Mouse (Mus musculus) gastrocnemius, adult 8-10 months (tissue): ENCODE data around the gene Ythdf1. TPM values are rescaled to one million over a fixed set of nuclear protein-coding genes. Genes with fewer than 3 reads are reported as not detected.

Experiments used
- DNase-seq, 2 experiments: peaks; one replicate each; pipeline ENCODE4 v3.0.0; 2022; ENCODE audit warnings: low spot score in 2 of 2
- total RNA-seq, 4 experiments: library from RNA; stranded (reverse); gene quantifications; 2 replicates each; pipeline ENCODE4 v1.2.4; 2022

Ythdf1 gene
- total RNA-seq, 4 experiments from 2014 or later: 35.2 to 43.3 (median 38.5) TPM

DNA sequence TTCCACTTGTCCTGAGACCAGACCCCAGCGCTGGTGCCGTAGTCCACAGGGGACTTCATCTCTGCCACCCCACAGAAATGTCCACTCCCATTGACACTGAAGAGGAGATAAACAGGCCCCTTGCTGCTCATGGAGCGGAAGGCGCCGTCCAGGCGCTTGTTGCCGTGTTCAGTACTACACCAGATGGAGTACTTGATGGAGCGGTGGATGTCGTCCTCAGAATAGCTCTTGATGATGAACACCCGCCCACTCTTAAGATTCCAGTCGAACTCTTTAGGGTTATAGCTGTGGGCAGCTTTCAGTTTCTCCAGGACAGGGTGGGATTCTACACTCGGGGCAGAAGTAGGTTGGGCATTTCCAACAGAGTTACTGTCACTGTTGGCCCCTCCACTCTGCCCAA, 9.8 kb downstream of the Ythdf1 start:
- DNase-seq: no peak

DNA sequence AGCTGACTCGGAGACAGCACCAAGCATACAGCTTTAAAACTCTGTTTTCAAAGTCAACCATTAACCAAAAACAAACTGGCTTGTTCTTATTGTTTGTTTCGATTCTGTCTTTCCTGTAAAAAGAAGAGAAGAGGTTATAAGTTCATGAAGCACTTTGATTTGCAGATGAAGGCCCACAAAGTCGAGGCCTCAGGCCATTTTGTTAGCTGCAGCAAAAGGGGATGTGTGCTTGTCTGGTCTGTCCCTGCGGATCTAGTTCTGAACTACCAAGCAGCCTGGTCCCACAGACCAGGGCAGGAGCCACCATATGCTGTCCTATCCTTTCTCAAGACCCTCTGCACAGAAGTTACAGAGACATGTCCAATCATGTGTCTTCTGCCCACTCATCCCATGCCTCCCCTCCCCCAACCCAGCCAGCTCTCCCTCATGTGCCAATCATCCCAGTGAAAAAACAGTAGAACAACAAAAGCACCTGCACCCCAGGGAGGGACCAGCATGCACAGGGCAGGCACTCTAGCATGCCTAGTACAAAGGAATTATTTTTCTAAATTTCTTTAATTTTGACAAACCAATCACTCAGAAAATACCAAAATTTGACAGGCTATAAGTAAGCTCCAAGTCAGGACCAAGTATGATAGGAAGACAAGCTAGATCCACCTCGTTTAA, 15.1 kb downstream of the Ythdf1 start:
- no peak for DNase-seq

DNA sequence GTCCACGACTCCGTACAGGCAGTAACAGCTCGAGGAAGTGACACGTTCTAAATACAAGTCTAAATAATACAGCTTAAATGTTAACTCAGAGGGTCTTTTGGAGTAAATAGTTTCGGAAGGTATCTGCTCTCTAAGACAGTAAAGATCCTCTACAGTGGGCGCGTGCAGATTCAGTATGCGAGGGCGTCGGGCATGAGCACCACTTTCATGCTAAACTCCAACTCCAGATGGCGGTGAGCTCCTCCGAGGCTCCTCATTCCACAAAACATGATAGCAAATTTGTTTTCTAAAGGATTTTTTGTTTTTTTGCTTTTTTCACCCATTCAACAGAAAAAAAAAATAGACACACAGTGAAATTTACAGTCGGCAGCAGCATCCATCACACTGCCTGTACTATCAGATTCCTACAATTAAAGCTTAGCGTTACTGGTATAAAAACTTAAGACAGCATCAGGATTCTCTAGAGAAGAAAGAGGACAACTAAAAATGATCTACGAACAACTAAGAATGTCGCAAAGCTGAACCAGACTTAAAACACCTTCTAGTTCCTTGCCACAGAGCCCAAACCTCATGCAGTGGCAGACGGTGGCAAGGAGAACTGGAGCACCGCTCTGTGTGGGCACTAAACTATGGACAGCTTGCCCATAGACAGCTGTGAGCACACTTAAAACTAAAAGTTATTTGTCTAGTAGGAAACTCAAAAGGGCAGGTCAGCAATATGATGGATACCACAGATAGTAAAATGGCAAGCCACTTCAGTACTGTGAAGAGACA, 16.1 kb downstream of the Ythdf1 start:
- no peak for DNase-seq

DNA sequence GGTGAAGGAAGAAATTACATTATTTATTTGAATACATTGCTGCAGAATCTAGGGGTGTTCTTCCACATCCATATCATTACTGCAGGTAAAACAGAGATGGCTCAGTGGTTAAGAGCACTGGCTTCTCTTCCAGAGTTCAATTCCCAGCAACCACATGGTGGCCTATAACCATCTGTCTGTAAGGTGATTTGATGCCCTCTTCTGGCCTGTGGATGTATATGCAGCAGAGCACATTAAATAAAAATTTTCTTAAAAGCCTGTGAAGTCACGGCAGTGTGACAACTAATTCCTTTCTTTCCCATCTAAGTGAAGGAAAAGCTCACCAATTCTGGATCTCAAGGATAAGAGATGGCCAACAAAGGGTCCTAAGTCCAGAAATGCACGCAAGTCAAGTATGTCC, 18.7 kb downstream of the Ythdf1 start:
- DNase-seq: no peak

DNA sequence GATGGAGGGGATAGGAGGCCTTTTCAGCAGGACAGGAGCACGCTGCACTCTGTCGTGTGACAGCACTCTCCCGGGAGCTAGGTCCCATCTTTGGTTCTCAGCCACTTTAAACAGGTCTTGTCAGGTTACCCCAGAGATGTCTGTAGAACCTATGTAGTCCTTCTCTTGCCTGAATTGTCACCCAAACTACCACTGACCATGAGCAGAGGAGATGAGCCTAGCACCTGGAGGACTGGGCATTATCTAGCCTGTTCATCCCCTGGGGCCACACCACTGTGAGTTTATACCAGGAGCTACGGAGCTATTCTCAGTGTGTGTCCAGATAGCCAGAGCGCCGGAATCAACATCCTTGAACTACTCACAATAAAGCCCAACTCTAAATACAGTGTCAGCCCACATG, 22.9 kb downstream of the Ythdf1 start:
- DNase-seq: no peak

DNA sequence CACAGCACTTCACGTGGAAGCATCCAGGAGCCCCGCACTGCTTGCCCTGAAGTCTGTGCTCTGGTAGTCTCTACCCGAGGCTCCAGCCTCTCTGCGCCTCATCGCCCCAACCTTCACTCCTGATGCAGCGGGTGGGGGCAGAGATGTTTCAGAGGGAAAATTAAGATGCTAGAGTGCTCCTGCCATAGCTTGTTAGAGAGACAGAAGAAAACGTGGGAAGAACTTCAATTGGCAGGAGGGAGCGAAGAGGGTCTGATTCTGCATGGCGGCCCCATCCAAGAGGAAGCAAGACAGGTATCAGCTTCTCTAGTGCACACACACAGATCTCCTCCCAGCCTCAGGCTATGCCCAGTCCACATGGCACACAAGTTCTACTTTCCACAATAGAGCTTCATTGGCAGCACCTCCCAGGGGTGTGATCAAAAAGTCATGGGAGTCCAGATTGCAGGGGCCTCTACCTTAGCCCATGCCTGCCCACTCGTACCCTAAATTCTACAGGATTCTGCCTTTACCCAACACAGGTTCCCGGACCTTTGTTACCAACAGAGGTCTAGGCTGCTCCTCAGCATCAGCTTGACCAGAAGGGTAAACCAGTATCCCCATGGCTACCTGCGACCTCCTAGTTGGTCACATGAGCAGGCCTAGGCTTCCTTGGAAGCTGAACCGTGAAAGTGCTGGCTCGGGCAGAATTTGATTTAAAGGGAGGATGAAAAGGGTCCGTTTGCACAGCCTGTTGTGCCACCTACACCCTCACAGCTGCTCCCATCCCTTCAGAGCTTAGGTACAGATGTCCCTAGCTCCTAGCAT, 23.7 kb downstream of the Ythdf1 start:
- DNase-seq: no peak

DNA sequence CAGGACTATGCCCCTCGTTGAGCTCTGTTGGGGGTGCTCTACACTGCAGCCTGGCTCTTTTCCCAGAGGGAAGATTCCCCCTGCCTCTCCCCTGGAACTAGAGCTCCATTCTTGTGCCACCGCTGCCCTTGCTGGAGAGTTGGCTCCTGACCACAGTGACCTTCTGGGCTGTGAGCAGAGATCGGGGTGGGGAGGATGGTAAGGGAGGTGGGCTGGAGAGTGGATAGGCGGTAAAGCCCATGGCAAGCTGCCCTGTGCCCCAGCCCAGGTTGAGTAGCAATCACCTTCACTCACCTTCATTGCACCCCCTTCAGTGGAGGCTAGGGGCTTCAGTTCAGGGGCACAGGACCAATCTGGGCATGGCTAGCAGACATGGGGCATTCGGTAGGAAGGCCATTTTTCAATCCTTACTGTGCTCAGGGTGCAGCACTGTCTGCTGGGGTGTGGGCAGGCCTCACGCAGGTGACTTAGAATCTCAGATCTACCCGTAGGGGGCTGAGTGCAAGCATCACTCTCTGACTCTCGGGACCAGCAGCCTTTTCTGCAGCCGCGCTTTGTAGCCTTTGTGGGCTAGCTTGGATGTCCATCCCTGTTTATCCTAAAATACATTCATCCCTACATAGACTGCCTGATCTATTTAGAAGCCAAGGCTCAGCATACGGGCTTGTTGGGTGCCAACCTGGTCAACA, 24.8 kb downstream of the Ythdf1 start:
- no peak for DNase-seq

DNA sequence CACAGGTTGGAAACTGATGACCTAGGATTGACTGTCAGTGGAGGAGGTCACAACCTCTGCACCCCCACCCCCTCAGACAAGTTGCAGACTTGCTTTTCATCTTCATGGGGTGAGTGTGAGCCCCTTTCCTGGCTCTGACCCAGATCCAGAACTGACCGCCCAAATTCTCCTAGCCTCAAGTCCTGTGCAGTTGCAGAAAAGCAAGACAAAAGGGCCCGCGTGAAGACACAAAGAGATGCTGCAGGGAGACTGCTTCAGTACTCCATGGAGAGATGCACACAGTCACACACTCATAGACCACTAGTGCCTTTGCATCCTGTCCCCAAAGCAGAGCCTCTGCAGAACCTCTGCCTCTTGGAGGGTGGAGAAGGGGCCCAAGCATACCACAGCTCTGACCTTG, 25.4 kb downstream of the Ythdf1 start:
- DNase-seq: no peak

DNA sequence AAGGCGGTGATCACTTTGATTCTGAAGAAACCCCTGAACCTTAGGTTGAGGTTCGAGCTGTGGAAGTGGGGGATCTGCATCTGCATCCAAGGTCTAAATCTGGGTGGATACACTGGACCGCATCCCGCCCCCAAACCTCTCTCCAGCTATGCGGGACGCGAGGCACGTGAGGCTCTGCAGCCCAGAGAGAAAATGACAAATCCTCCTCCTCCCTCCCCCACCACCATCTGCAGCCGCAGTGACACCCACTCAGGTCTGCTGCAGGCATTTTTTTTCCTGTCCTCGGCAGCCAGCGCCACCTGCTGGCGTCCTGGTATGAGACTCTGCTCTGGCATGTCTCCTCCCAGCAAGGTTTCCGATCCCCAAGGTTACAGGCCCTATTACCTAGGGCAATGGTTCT, 26.0 kb downstream of the Ythdf1 start:
- peak in 1 of 2 experiments; percentile 28 for DNase-seq

DNA sequence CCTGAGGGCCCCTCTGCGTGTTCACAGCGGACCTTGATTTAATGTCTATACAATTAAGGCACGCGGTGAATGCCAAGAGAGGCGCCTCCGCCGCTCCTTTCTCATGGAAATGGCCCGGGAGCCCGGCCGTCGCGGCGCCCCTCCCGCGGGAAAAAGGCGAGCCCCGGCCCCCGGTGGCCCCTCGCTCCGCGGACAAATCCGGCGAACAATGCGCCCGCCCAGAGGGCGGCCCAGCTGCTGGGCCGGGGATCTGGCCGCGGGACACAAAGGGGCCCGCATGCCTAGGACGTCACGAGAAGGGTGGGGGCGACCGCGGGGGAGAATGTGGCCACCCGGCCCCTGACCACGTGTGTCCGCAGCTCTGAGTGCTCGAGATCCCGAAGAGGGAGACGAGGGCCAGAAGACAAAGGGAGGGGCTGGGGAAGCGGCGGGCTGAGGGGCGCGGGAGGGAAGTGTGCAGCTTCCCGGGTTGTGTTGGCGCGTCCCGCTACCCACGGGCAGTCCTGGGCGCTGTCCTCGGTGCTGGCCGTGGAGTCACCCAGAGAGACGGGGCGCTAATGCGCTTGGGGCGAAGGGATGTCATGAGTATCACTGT, 26.6 kb downstream of the Ythdf1 start:
- DNase-seq: no peak

DNA sequence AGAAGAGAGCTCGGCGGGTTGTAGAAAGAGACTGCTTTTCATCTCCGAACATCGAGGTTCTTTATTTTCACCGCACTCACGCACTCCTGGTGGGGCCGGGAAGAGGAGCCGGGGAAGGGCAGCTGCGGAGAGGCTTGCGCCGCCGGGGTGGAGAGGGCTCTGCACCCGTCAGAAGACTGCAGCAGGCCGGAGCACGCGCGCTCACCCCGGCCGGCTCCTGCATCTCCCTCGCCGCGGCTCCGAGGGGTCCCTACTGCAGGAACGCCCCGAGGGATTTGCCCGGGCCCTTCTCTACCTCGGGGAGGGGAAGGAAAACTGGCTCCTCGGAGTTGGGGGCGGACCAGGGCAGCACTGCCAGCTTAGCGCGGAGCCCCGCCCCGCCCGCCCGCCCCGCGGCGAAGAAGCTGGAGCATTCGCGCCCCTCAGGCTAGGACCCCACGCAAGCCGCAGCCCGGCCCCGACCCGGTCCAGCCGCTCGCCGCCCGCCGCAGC, 27.2 kb downstream of the Ythdf1 start:
- no peak for DNase-seq

DNA sequence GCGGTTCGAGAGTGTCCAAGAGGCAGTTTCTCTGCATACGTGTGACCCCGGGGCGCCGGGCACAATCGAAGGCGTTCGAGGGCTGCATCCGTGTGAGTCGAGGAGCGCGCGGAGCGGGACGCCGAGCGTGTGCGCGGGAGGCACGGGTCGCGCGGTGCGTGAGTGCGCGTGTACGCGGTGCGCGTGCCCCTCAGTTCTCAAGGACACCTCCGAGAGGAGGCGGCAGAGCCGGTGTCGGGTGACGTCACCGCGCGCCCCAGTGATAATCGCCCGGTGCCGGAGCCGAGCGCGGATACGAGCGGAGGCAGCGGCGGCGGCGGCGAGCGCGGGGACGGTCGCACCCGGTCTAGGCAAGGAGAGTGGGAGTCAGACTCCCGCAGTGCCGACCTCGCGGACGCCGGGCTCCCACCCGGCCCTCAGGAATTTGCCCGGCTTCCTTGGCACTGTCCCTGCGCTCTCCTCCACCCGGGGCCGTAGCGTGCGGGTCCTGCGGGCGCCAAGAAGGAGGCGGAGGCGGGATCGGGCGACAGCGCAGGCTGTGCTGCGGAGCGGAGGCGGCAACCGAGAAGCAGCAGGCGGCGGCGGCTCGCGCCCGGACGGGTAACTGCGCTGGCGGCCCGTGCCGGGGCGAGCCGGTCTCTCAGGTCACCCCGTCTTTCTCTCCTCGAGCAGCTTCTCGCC, 27.8 kb downstream of the Ythdf1 start:
- DNase-seq: no peak

DNA sequence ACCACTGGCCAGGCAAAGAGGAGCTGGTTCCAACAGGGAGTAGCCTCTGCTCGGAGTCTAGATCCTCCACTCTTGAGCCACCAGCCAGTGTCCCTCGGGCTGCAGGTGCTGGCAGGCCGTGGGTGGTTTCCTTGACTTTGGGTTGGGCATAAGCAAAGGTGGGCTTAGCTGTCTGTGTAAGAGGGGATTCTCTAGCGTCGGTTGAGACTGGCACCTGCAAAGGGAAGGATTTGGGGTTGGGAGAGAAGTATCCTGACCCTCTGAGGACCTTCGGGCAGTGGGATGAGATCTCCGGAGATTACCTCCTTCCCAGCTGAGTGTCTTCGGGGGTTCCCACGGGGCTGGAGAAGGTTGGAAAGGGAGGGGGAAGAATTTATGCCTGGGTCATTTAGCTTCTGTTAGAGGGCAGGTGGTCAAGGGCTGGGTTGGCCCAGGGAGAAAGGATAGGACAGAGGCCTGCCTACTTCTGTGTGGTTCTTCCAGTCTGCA, 28.9 kb downstream of the Ythdf1 start:
- DNase-seq: no peak

DNA sequence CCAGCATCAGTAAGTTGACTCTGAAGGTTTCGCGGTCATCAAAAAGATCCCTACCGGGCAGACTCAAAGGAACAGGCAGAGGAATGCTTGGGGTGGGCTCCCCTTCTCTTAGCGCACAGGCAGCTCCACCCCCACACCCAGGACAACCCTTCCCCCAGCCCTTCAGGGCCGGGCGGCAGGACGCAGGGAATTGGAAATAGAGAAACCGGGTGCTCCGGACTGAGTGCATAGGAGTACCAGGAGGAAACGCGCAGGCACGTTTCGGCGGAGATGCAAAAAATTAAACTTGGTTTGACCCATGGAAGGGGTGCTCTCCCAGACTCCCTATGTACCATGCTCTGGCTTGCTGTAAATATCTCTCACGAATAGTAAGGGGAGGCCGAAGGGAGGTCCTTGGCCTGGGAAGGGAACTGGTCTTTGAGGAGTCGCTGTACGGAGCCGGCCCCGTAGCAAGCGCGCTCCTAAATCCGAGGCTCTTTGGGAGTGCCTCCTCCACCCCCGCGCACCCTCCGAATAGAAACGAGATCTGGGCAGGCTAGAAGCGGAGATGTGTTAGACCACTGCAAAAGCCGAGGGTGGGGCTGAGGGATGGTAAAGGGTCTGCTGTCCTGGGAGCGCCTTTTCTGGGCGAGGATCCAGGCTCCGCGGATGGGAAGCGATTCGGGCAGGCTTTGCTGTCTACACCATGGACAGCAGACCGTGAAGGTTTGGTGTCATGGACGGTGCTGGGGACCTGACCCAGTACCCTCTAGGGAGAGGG, 29.5 kb downstream of the Ythdf1 start:
- DNase-seq: no peak

DNA sequence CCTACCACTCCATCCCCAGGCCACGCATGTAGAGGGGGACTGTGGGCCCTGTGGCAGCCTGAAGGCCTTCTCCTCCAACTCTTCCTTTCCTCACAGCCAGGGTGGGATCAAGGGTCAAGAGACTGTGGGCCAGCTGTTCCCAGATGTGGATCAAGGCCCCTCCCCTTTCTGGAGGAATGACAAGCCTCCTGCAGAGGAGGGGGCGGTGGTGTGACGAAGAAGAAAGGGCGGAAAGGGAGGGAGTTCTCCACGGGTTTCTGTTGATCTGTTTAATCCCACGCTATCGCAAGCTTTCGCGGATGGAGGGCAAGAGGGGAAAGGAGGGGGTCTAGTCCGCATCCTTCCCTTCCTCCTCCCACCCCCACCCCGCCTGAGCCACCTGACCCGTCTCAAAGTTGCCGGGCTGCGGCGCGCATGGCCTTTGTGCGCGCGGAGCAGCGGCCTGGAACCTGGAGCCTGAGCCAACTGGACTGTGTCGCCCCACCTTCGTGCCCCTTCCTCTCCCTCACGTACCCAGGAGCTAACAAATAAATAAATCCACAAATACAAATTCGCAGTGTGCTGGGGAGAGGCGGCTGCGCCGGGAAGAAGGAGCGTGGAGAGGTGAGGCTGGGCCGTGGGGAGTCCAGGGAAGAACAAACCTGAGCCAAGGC, 30.2 kb downstream of the Ythdf1 start:
- DNase-seq: no peak

DNA sequence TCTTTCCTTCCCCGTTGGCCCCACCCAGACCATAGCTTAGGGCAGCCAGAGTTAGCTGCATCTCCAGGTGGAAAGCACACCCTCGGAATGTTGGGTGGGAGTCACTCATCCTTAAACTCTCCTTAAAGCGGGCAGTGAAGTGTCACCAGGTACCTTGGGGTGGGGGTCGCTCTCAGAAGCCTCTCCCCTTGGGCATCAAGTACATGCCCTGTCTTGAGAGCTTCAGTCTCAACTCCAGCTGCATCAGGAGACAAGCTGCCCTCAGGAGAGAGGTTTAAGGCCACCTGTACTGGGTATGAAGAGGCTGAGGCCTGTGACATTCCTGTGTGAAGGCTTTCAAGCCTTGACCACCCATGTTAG, 30.8 kb downstream of the Ythdf1 start:
- DNase-seq: no peak

DNA sequence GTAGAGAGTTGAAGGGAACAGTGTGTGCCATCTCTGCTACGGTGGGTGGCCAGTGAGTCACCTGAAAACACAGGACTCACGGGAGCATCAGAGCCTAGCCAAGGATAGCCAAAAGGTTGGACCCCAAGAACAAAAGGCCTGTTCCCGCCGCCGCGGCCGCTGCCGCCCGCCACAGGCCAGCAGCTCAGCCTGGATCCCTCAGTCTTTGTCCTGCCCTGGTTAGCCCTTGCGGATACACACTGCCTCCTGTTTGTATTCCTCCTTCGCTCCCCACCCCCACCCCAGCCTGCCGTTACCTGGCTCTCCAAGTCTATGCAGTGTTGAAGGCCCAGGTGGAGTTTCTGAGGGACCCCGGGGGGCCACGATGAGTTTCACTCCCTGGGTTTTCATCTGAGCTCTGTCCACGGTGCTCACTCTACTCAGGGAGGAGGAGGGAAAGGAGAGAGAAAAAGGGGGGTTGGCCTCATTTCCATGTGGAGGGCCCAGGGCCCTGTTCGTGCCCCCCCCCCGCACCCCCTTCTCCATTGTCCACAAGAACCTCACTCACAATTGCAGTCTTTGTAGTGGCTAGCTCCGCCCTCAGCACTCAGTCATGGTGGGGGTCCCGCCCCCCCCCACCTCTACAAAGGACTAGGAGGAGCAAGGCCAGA, 31.4 kb downstream of the Ythdf1 start:
- no peak for DNase-seq

DNA sequence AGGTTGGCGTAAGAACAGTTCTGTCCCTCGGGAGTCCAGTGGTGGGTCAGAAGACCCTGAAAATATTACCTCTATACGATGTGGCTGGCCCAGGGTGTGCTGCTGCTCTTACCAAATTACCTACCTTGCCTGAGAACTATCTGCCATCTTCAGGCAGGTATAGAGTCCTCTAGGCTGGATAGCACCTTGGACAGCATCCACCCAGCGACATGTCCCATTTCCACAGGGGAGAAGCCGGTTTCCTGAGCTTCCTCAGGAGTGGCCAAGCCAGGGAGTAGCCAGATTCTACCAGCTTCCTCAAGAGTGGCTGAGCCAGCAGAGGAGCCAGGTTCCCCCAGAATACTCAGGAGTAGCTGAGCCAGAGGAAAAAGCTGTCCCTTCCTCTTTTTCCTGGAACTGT, 35.5 kb downstream of the Ythdf1 start:
- DNase-seq: no peak

DNA sequence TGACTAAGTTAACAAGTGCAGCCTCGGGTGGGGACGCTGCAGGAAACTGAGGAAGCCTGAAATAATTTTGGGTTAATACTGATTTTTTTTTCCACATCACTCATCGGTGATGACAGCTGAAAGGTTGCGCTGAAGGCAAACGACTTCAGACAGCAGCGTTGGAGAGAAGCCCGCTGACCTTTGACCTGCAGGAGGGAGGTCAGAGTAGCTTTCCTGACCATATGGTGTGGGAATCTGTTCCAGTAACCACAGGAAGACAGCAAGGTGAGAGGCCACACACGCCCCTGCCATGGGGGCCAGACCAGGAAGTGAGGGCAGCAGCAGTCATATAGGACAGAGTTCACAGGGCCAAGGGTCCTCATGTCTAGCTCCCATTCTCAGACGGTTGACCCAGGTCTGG, 39.5 kb downstream of the Ythdf1 start:
- no peak for DNase-seq
